Mouse (Mus musculus) liver, postnatal 0 days (tissue): Measurements from ENCODE around the gene Ptprd.

Experiments used
- CTCF ChIP-seq: sonication (generic); IDR thresholded peaks from 2 replicates; pipeline ENCODE4 v1.5.1; 2016; ENCODE audit warnings: antibody characterized with exemption, low read depth
- EP300 ChIP-seq: IDR thresholded peaks from 2 replicates; pipeline ENCODE4 v1.6.1; 2016; ENCODE audit warnings: antibody characterized with exemption, low read depth, mild to moderate bottlenecking

DNA sequence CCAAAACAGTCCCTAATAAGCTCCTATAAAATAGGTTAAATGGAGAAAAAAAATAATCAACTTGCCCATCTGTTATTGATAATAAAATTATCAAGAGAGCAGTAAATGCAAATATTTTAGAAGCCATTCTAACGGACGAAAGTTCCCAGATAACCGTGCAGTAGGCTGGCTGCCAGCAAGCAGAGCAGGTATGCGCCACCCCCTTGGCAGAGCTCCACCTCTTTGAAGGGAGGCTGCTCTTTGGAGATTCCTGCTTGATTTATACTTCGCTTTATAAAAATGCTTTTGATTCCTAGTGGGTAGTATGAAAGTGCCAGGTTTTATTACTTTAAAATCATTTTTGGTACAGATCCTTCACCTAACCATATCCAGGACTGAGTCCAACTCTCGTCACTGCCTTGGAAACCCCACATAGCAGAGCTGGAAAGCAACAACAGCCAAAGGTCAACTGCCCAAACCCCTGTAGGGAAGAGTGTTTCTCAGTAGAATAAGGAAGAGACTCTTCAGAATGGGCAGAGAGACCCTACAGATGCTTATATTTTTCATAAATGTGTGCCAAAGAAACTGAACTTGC is 1770.9 kb downstream of the Ptprd start:
- TF ChIP-seq CTCF (no peak), EP300 (no peak)
